Mouse (Mus musculus) brain, adult 2 months (tissue): Measurements from ENCODE around the gene Catsperz.
A peak's percentile ranks its signal among the peaks of the same experiment; 100 is the strongest.
"Not testable (repeated sequence)": the region's sequence is repeated elsewhere in the genome, so short reads cannot be mapped to it uniquely, and the experiment has no call there.

ENCODE experiments used
- DNase-seq: peaks from one replicate; pipeline ENCODE4 v3.0.0; 2011; ENCODE audit warnings: low read depth, low spot score

Gene Catsperz

GRCm38 (mm10) chr19:6909021-6909420 is 16.2 kb downstream of the Catsperz start:
- no peak for DNase-seq

- DNase-seq: no peak
Observed at GRCm38 (mm10) chr19:6907811-6908540, 17.2 kb downstream of the Catsperz start.

- no peak for DNase-seq
Observed at GRCm38 (mm10) chr19:6907094-6907493, 18.1 kb downstream of the Catsperz start.

DNA sequence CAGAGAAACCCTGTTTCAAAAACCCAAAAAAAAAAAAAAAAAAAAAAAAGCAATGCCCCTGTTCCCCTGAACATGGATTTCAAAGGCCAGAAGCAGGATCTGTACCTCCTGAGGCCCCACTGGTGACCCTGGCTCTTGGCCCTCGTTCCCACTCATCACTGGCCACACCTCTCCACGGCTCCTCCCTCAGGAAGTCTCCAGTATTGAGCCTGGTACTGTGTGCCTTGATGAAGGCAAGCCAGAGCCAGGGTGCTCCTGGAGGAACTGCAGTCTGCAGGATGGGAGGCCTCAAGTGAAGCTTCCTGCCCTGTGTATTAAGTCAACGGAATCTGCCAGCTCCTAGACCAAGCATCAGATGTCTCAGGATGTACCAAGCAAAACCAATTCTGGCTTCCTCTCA is 19.0 kb downstream of the Catsperz start:
- DNase-seq: no peak

DNA sequence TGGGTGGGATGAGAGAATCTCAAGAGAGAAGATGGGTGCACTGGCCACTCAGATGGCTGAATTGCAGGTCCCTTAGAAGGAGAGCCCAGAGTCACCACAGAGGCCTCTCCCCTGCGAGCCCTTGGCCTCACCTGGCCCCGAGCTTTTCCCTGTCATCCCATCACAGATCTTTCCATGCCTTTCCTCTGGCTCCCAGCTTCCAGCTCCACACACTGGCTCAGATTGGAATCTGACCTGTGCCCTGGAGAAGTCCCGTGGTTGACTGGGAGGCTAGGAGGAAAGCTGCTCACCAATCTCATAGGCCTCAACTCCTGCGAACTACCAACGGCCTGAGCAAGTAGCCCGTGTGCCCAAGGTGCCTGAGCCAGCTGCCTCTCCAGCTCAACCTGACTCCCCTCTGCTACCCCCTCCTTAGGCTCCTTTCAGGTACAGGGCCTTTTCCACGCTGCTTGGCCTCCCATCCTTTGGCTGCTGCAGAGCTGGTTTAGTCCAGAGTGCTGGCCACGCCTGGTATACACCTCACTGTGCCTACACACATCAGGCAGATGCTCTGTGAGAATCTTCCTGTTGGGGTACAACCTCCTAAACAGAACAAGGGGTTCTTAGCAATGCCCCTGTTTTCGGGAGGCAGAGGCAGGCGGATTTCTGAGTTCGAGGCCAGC is 19.6 kb downstream of the Catsperz start:
- no peak for DNase-seq

- DNase-seq: no peak
Observed at GRCm38 (mm10) chr19:6904846-6905245, 20.3 kb downstream of the Catsperz start.

- DNase-seq: no peak
Observed at GRCm38 (mm10) chr19:6903031-6903430, 22.1 kb downstream of the Catsperz start.

- no peak for DNase-seq
Observed at GRCm38 (mm10) chr19:6899641-6900040, 25.5 kb downstream of the Catsperz start.

DNA sequence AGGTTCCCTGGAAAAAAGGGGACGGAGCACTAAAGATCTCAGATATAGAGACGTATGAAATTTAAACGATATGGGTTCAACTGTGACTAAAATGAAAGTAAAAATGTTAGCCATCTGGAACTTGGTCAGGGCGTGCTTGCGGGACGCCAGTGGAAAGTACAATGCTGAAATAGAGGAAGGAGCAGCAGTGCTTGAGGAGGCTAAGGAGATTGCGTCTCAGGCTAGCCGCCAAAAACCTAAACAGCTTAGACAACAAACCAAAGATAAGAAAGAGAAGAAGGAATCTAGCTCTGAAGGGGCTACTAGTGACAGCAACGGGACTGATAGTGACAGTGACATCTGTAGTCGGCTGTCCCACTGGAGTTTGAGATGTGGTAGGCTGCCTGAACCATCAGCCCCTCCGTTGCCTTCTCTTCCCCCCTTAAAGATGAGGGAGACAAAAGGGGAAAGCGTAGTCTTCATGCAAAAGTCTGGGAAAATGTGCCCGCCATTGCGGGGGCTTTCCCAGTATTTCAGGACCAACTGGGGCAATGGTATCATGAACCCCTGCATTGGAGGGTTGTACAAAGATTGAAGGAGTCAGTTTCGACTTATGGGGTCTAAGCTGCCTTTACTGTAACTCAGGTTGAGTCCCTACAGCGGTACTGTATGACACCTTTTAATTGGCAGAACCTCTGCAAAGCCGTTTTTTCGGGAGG is 29.4 kb downstream of the Catsperz start:
- DNase-seq: not testable (repeated sequence)

DNA sequence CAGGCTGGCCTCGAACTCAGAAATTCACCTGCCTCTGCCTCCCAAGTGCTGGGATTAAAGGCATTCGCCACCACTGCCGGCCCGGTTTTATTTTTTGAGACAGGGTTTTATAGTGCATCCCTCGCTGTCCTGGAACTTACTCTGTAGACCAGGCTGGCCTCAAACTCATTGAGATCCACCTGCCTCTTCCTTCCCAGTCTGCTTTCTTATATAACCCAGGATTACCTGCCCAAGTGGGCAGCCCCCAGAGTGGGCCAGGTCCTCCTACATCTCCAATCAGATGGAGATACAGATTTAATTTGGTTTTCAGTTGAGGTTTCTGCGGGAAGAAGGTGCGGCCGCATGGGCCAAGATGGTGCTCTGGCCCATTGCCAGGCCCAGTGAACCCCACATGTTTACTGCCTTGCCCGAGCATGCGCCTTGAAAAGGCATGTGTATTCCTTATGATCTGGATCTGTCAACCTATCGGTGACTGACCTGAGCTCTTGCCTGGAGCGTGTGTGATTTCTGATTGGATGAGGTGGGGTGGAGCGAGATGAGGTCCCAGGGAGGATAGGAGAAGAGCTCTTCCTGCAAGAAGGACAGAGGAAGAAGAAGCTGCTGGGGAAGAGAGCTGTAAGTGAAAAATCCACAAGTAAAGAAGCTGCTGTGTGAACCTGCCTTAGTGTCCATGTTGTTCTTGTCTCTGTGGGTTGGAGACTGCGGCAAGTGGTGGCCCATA is 31.3 kb downstream of the Catsperz start:
- no peak for DNase-seq

DNA sequence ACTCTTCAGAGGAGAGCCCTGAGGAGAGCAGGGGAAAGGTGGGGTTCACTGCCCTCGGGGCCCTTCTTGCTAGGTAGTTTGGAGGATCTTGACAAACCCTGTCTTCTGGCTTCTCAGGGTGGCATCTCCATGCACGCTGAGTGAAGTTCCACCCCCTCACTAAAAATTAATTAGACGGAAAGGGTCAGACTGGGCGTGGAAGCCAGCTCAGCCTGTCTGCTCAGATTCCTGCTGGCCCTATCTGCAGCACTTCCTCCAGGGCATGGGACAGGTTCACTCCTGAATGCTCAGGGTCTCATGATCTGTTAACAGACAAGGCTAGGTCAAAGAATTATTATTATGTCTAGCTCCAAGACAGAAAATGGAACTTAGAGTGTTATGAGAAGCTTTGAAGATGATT is 32.7 kb downstream of the Catsperz start:
- no peak for DNase-seq

DNA sequence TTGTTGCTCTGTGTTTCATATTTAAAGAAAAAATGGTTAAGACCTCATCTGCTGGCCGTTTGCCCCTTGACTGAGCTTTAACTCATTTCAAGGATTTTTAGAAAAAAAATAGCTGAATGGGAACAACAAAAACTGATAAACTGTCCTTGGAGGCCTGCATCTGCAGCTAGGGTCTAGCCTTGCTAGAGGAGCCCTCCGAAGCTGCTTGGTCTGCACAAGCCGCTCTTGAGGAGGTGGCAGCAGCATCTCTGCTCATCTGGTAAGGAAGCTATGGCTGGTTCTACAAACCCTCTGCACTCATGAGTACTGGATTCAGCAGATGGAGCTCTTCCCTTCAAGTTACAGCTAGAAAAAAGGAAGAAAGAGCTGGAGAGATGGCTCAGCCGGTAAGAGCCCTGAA is 47.2 kb downstream of the Catsperz start:
- no peak for DNase-seq

GRCm38 (mm10) chr19:6876799-6877198 is 48.4 kb downstream of the Catsperz start:
- peak; percentile 22 for DNase-seq

DNA sequence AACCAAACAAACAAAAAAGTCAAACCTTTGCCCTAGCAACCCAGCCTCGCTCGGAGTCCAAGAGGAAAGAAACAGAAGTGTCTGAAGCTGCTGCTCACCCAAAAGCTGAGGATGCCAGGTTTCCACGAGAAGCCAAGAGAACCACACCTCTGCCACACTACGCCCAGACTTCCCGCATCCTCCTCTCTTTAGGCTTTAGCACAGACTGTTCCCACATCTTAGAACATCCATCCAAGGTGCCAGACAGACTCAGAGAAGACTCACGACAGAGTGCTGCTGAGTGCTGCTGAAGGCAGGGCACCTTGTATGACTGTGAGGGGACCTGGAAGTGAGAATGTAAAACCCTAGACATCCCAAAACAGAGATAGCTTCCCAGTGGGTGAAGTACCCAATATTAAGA is 49.3 kb downstream of the Catsperz start:
- peak; percentile 74 for DNase-seq

- DNase-seq: no peak
Observed at GRCm38 (mm10) chr19:6874257-6874656, 50.9 kb downstream of the Catsperz start.

DNA sequence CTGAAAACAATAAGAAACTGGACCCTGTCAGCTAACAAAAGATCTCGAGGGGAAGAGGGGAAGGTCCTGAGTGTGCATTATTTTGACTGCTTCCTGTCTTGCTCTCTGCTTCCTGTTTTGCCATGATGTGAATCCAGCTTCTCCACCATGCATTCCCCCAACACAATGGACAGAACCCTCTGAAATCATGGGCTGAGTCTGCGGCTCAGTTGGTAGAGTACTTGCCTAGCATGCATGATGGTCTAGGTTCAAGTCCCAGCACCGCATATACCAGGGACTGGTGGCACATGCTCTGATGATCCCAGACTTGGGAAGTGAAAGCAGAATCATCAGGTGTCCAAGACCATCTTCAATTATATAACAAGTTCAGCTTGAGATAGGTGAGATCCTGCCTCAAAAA is 52.5 kb downstream of the Catsperz start:
- DNase-seq: no peak
